13 mouse cellular contexts compared by ENCODE assay signal in genomic region chr7:100839632-100840402, GRCm38 (mm10). TPM values are rescaled to one million over a fixed set of nuclear protein-coding genes. Genes with fewer than 3 reads are reported as not detected.
DNase-seq lines count a peak whose midpoint lies in the region; TF ChIP-seq lines count a peak whose summit lies in the region.
"Had no signal": no experiment of that assay in that cellular context is flagged by ENCODE, and none has a peak within 500 bp of the region (broad histone marks: within the 10 kb centered on the region; RNA-seq: fewer than 3 reads in every experiment).

No protein-coding gene starts in this region.

- DNase-seq in gastrocnemius, adult 2 months, result no peak
- DNase-seq in gastrocnemius, adult 8-10 months (ENCODE audit: low spot score in 2 of 2), result no peak
- DNase-seq in 3134 (ENCODE audit: extremely low read depth, insufficient read length, low spot score), result peak; percentile 24
- peak; percentile 89 for DNase-seq in MN1 (ENCODE audit: low spot score)
- DNase-seq in cerebellum, postnatal 36 days, result peak; percentile 49 to 61
- no peak for DNase-seq in testis, postnatal 10 days (ENCODE audit: low spot score)
- DNase-seq in embryo, embryonic 11 days, result no peak
- no peak for DNase-seq in thymus, postnatal 25 days
- DNase-seq: heart, postnatal 4 days; kidney, adult 2 months had no signal

- peak overlapping the region; percentile 53 for H3K27ac ChIP-seq in gastrocnemius, adult 2 months
- H3K27ac ChIP-seq: embryonic facial prominence, embryonic 12.5 days; neural tube, embryonic 13.5 days; stomach, embryonic 15.5 days had no signal

- TF ChIP-seq CTCF in gastrocnemius, adult 2 months (IDR thresholded peaks at IDR 0.05), result no peak

- H3K4me3 ChIP-seq in gastrocnemius, adult 2 months, result no peak overlapping the region
- H3K4me3 ChIP-seq: embryonic facial prominence, embryonic 12.5 days; neural tube, embryonic 13.5 days; stomach, embryonic 15.5 days had no signal

- intact Hi-C loops in gastrocnemius, adult 2 months (cut with DNase I), result loop anchor here (5.0 kb wide), 1 partner anchor 37 kb away; no protein-coding TSS in a partner anchor

RNA-seq across cellular contexts. Expression of gene Relt, which starts 23.4 kb away (rescaled TPM):
- total RNA-seq in gastrocnemius, adult 2 months (2021), result 10 to 100 TPM in 1 of 2 experiments, 1 to 10 TPM in 1; 9.5 to 19.8 TPM
- 10 to 100 TPM; 10.5 to 22.2 (median 13.8) TPM for total RNA-seq in gastrocnemius, adult 8-10 months (2022)

Comparison
In these comparisons a context has a peak if more than half of its experiments do, and no peak if none do; other contexts are left out.
1. DNase-seq: peak in 3134 (single experiment), MN1 (single experiment) and cerebellum, postnatal 36 days (2 of 2); none in gastrocnemius, adult 2 months (single experiment), gastrocnemius, adult 8-10 months (0 of 2), testis, postnatal 10 days (single experiment), embryo, embryonic 11 days (single experiment) and thymus, postnatal 25 days (single experiment).